Mouse (Mus musculus): ENCODE results near the gene Pcp2. TPM values are rescaled to one million over a fixed set of nuclear protein-coding genes. Genes with fewer than 3 reads are reported as not detected.
A peak's percentile ranks its signal among the peaks of the same experiment; 100 is the strongest.

The Pcp2 gene
- polyA plus RNA-seq, 1 experiment from 2014 or later, result 0.34 TPM

- H3K4me2 ChIP-seq, result no peak overlapping the region
- peaks cover 15% of the 10 kb centered on the region for H3K4me1 ChIP-seq
- H3K4me3 ChIP-seq (replicated peaks), result no peak overlapping the region
- H3K27me3 ChIP-seq, result no peaks in the 10 kb centered on the region
- no peaks in the 10 kb centered on the region for H3K9me3 ChIP-seq (replicated peaks)
- H3K27ac ChIP-seq, result peak overlapping the region; percentile 52
- no peak overlapping the region for H3K9ac ChIP-seq
- WGBS, result 64% methylated on average over 12 of the region's 12 CpGs
- ATAC-seq (replicated peaks; ENCODE audit: low FRiP score), result no peak
- peaks cover 91% of the 10 kb centered on the region for H3K36me3 ChIP-seq
These were observed 16.1 kb downstream of the Pcp2 start for GRCm38 (mm10) chr8:3609046-3609815.

GRCm38 (mm10) chr8:3607822-3608221 is 17.5 kb downstream of the Pcp2 start:
- H3K4me2 ChIP-seq, result no peak overlapping the region
- no peak overlapping the region for H3K4me3 ChIP-seq (replicated peaks)
- peaks cover 91% of the 10 kb centered on the region for H3K36me3 ChIP-seq
- H3K27ac ChIP-seq, result no peak overlapping the region
- H3K9me3 ChIP-seq (replicated peaks), result no peaks in the 10 kb centered on the region
- no peak overlapping the region for H3K9ac ChIP-seq
- ATAC-seq (replicated peaks; ENCODE audit: low FRiP score), result no peak
- WGBS, result 88% methylated on average over 7 of the region's 7 CpGs
- H3K4me1 ChIP-seq, result peaks cover 15% of the 10 kb centered on the region
- H3K27me3 ChIP-seq, result no peaks in the 10 kb centered on the region

- no peaks in the 10 kb centered on the region for H3K27me3 ChIP-seq
- no peak overlapping the region for H3K4me2 ChIP-seq
- H3K9me3 ChIP-seq (replicated peaks), result no peaks in the 10 kb centered on the region
- no peak overlapping the region for H3K9ac ChIP-seq
- peaks cover 15% of the 10 kb centered on the region for H3K4me1 ChIP-seq
- WGBS, result 81% methylated on average over 16 of the region's 16 CpGs
- no peak overlapping the region for H3K4me3 ChIP-seq (replicated peaks)
- peaks cover 91% of the 10 kb centered on the region for H3K36me3 ChIP-seq
- peak; percentile 40; the same call in 1 of the 2 replicates for ATAC-seq (replicated peaks; ENCODE audit: low FRiP score)
- peak overlapping the region; percentile 57 for H3K27ac ChIP-seq
These were observed 18.8 kb downstream of the Pcp2 start for GRCm38 (mm10) chr8:3606593-3606992.

GRCm38 (mm10) chr8:3603439-3603838 is 21.9 kb downstream of the Pcp2 start:
- Histone ChIP-seq H3K9ac (no peak overlapping the region), H3K27ac (no peak overlapping the region), H3K36me3 (peaks cover 71% of the 10 kb centered on the region), H3K27me3 (no peaks in the 10 kb centered on the region), H3K4me1 (peaks cover 9% of the 10 kb centered on the region), H3K4me2 (no peak overlapping the region), H3K4me3 (replicated peaks) (no peak overlapping the region), H3K9me3 (replicated peaks) (no peaks in the 10 kb centered on the region)
- no peak for ATAC-seq (replicated peaks; ENCODE audit: low FRiP score)
- WGBS, result 71% methylated on average over 13 of the region's 13 CpGs

- Histone ChIP-seq H3K4me3 (replicated peaks) (no peak overlapping the region), H3K27ac (no peak overlapping the region), H3K9ac (no peak overlapping the region), H3K4me1 (peaks cover 3% of the 10 kb centered on the region; the same call in 1 of the 2 replicates), H3K36me3 (peaks cover 48% of the 10 kb centered on the region), H3K27me3 (no peaks in the 10 kb centered on the region), H3K4me2 (no peak overlapping the region), H3K9me3 (replicated peaks) (no peaks in the 10 kb centered on the region)
- ATAC-seq (replicated peaks; ENCODE audit: low FRiP score), result no peak
- WGBS, result 82% methylated on average over 6 of the region's 6 CpGs
These were observed 24.9 kb downstream of the Pcp2 start for GRCm38 (mm10) chr8:3600401-3600800.

GRCm38 (mm10) chr8:3599219-3599618 is 26.1 kb downstream of the Pcp2 start:
- no peak overlapping the region for H3K27ac ChIP-seq
- no peaks in the 10 kb centered on the region for H3K27me3 ChIP-seq
- peaks cover 3% of the 10 kb centered on the region; the same call in 1 of the 2 replicates for H3K4me1 ChIP-seq
- no peak overlapping the region for H3K9ac ChIP-seq
- H3K4me3 ChIP-seq (replicated peaks), result no peak overlapping the region
- no peak overlapping the region for H3K4me2 ChIP-seq
- 80% methylated on average over 1 of the region's 1 CpGs for WGBS
- H3K9me3 ChIP-seq (replicated peaks), result no peaks in the 10 kb centered on the region
- ATAC-seq (replicated peaks; ENCODE audit: low FRiP score), result no peak
- H3K36me3 ChIP-seq, result peaks cover 39% of the 10 kb centered on the region

- 68% methylated on average over 3 of the region's 3 CpGs for WGBS
- peaks cover 3% of the 10 kb centered on the region; the same call in 1 of the 2 replicates for H3K4me1 ChIP-seq
These were observed 27.3 kb downstream of the Pcp2 start for GRCm38 (mm10) chr8:3598054-3598453.

GRCm38 (mm10) chr8:3594466-3594865 is 30.9 kb downstream of the Pcp2 start:
- Histone ChIP-seq H3K27me3 (no peaks in the 10 kb centered on the region), H3K9ac (no peak overlapping the region), H3K9me3 (replicated peaks) (no peaks in the 10 kb centered on the region), H3K36me3 (peaks cover 9% of the 10 kb centered on the region), H3K4me3 (replicated peaks) (no peak overlapping the region), H3K4me1 (peaks cover 3% of the 10 kb centered on the region; the same call in 1 of the 2 replicates), H3K27ac (no peak overlapping the region), H3K4me2 (no peak overlapping the region)
- no peak for ATAC-seq (replicated peaks; ENCODE audit: low FRiP score)
- 85% methylated on average over 2 of the region's 2 CpGs for WGBS

More at GRCm38 (mm10) chr8:3598054-3598453, 27.3 kb downstream of the Pcp2 start:
- no peak overlapping the region for H3K4me3 ChIP-seq (replicated peaks)
- no peaks in the 10 kb centered on the region for H3K27me3 ChIP-seq
- H3K36me3 ChIP-seq, result peaks cover 27% of the 10 kb centered on the region
- no peak for ATAC-seq (replicated peaks; ENCODE audit: low FRiP score)
- no peak overlapping the region for H3K4me2 ChIP-seq
- H3K9me3 ChIP-seq (replicated peaks), result no peaks in the 10 kb centered on the region
- no peak overlapping the region for H3K9ac ChIP-seq
- no peak overlapping the region for H3K27ac ChIP-seq

GRCm38 (mm10) chr8:3593470-3593869 is 31.9 kb downstream of the Pcp2 start:
- Histone ChIP-seq H3K36me3 (peaks cover 2% of the 10 kb centered on the region; the same call in 1 of the 2 replicates), H3K4me1 (peaks cover 3% of the 10 kb centered on the region; the same call in 1 of the 2 replicates), H3K4me3 (replicated peaks) (no peak overlapping the region), H3K27ac (no peak overlapping the region), H3K27me3 (no peaks in the 10 kb centered on the region), H3K4me2 (no peak overlapping the region), H3K9me3 (replicated peaks) (no peaks in the 10 kb centered on the region), H3K9ac (no peak overlapping the region)
- no peak for ATAC-seq (replicated peaks; ENCODE audit: low FRiP score)
- WGBS, result 66% methylated on average over 3 of the region's 3 CpGs

GRCm38 (mm10) chr8:3588258-3588633 is 37.1 kb downstream of the Pcp2 start:
- H3K4me2 ChIP-seq, result peak overlapping the region; percentile 91
- H3K36me3 ChIP-seq, result no peaks in the 10 kb centered on the region
- 6% methylated on average over 11 of the region's 11 CpGs for WGBS
- H3K9me3 ChIP-seq (replicated peaks), result no peaks in the 10 kb centered on the region
- peaks cover 12% of the 10 kb centered on the region for H3K4me1 ChIP-seq
- H3K4me3 ChIP-seq (replicated peaks), result peak overlapping the region; percentile 78
- ATAC-seq (replicated peaks; ENCODE audit: low FRiP score), result peak; percentile 45; the same call in 1 of the 2 replicates
- peaks cover 17% of the 10 kb centered on the region; the same call in 1 of the 2 replicates for H3K27me3 ChIP-seq
- H3K9ac ChIP-seq, result peak overlapping the region; percentile 73
- H3K27ac ChIP-seq, result peak overlapping the region; percentile 82

- H3K36me3 ChIP-seq, result no peaks in the 10 kb centered on the region
- H3K4me2 ChIP-seq, result peak overlapping the region; percentile 91
- H3K27me3 ChIP-seq, result peaks cover 17% of the 10 kb centered on the region; the same call in 1 of the 2 replicates
- peaks cover 12% of the 10 kb centered on the region for H3K4me1 ChIP-seq
- H3K9ac ChIP-seq, result peak overlapping the region; percentile 73
- peak overlapping the region; percentile 78 for H3K4me3 ChIP-seq (replicated peaks)
- WGBS, result under 1% methylated on average over 69 of the region's 77 CpGs
- H3K9me3 ChIP-seq (replicated peaks), result no peaks in the 10 kb centered on the region
- H3K27ac ChIP-seq, result peak overlapping the region; percentile 82
- ATAC-seq (replicated peaks; ENCODE audit: low FRiP score), result peak; percentile 83
These were observed 37.7 kb downstream of the Pcp2 start for GRCm38 (mm10) chr8:3587391-3588257.

- H3K9me3 ChIP-seq (replicated peaks), result no peaks in the 10 kb centered on the region
- H3K4me1 ChIP-seq, result peaks cover 12% of the 10 kb centered on the region
- H3K4me3 ChIP-seq (replicated peaks), result peak within 1 kb of the TSS; percentile 78
- no peaks in the 10 kb centered on the region for H3K36me3 ChIP-seq
- H3K9ac ChIP-seq, result peak within 1 kb of the TSS; percentile 73
- H3K27ac ChIP-seq, result peak within 1 kb of the TSS; percentile 82
- 4% methylated on average over 7 of the region's 7 CpGs for WGBS
- ATAC-seq (replicated peaks; ENCODE audit: low FRiP score), result no peak
- H3K4me2 ChIP-seq, result peak within 1 kb of the TSS; percentile 91
- H3K27me3 ChIP-seq, result peaks cover 17% of the 10 kb centered on the region; the same call in 1 of the 2 replicates
These were observed 38.4 kb downstream of the Pcp2 start, which contains the start of gene Camsap3 for GRCm38 (mm10) chr8:3586993-3587390. Camsap3 (plus strand) TSS chr8:3587293.
